Mouse (Mus musculus) embryonic facial prominence, embryonic 14.5 days (tissue): ENCODE results near the gene Ppp4r1. TPM values are rescaled to one million over a fixed set of nuclear protein-coding genes. Genes with fewer than 3 reads are reported as not detected.

ENCODE experiments used
- ATAC-seq: fragments of 200-750 bp; cut with Nextera tagmentation; 2 replicates; pipeline ENCODE4 v1.8.0; 2017; ENCODE audit warnings: low read depth, moderate number of reproducible peaks, moderate TSS enrichment
- DNase-seq: peaks from one replicate; pipeline ENCODE4 v3.0.0-alpha.2; 2015; ENCODE audit warnings: low spot score
- H3K27ac ChIP-seq: fragments of 300-500 bp; sonication (generic); replicated peaks from 2 replicates; pipeline ENCODE4 v1.5.1; 2014; ENCODE audit warnings: low read depth, mild to moderate bottlenecking, low read length, moderate library complexity
- H3K27me3 ChIP-seq: fragments of 300-500 bp; sonication (generic); replicated peaks from 2 replicates; pipeline ENCODE4 v1.6.1; 2014; ENCODE audit warnings: low read length; ENCODE audit not compliant: control insufficient read depth, insufficient read depth
- H3K36me3 ChIP-seq: fragments of 300-500 bp; sonication (generic); 2 replicates; pipeline ENCODE4 v1.6.1; 2014; ENCODE audit warnings: low read length, mixed read lengths; ENCODE audit not compliant: control insufficient read depth, insufficient read depth
- H3K4me1 ChIP-seq: fragments of 300-500 bp; sonication (generic); 2 replicates; pipeline ENCODE4 v1.6.1; 2014; ENCODE audit warnings: antibody characterized with exemption, low read length; ENCODE audit not compliant: control insufficient read depth, insufficient read depth
- H3K4me2 ChIP-seq: fragments of 300-500 bp; sonication (generic); 2 replicates; pipeline ENCODE4 v1.6.1; 2014; ENCODE audit warnings: low read depth, mild to moderate bottlenecking, low read length, moderate library complexity, mixed read lengths
- H3K4me3 ChIP-seq: fragments of 300-500 bp; sonication (generic); 2 replicates; pipeline ENCODE4 v1.5.1; 2014; ENCODE audit warnings: low read depth, mild to moderate bottlenecking, low read length
- H3K9ac ChIP-seq: fragments of 300-500 bp; sonication (generic); 2 replicates; pipeline ENCODE4 v1.6.1; 2014; ENCODE audit warnings: low read depth, mild to moderate bottlenecking, low read length, moderate library complexity, mixed read lengths
- H3K9me3 ChIP-seq: fragments of 300-500 bp; sonication (generic); 2 replicates; pipeline ENCODE4 v1.6.1; 2016; ENCODE audit warnings: low read length; ENCODE audit not compliant: control insufficient read depth
- WGBS: fragments of 180-500 bp; shearing (Covaris S2); extraction: QIAGEN DNeasy Blood & Tissue Kit; methylation state at CpG from one replicate; pipeline ENCODE4 v1.1.7; 2014; 5-methylcytosine and 5-hydroxymethylcytosine counted together
- polyA plus RNA-seq: library from polyadenylated mRNA; unstranded; fragments of >200 nt; fragmentation: Nextera tagmentation; extraction: Ambion mirVana; gene quantifications from 2 replicates; pipeline ENCODE4 v1.2.1, GENCODE M21; 2014

Ppp4r1 gene
- polyA plus RNA-seq, 1 experiment from 2014 or later, result 39.5 TPM

DNA sequence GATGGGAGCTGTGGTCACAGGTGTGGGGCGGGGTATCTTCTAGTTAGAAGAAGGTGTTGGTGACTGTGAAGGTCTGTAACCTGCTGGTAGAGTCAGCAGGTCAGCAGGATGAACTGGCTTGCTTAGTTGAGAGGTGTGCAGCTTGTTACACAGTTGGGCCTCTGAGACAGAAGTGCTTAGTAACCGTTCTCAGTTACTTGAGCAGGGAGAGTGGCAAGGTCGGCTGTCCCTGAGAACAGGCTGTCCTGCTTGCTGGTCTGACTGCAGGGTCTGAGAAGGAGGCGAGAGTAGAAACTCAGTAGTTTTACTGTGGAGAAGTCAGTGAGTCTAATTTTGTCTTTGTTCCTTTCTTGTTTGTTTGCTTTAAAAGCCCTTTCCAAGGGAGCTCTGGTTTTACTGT lies 23.6 kb downstream of the Ppp4r1 start:
- no peaks in the 10 kb centered on the region for H3K4me1 ChIP-seq
- ATAC-seq, result no peak
- 59% methylated on average over 4 of the region's 4 CpGs for WGBS

DNA sequence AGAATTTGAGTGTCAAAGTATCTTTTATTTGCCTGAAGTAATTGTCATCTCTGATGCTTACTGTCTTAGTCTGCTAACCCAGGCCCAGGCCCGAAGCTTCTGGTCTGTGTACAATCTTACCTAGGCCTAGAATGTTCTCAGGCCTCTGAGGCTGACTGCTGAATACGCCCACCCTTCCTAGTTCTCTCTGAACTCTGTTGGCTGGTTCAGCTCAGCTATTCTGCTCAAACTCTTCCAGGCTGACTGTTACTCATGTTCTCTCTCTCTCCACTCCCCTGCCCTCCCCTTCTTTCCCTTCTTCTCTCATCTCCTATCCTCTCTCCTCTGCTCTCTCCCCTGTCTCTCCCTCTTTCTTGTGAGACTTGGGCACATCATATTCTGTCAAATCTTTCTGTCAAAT lies 24.0 kb downstream of the Ppp4r1 start:
- WGBS, result 84% methylated on average over 2 of the region's 2 CpGs
- no peak for ATAC-seq
- H3K4me1 ChIP-seq, result no peaks in the 10 kb centered on the region

More for the DNA sequence above, 23.6 kb downstream of the Ppp4r1 start:
- H3K9ac ChIP-seq, result no peak overlapping the region
- peaks cover 27% of the 10 kb centered on the region for H3K36me3 ChIP-seq
- no peak overlapping the region for H3K4me2 ChIP-seq
- no peaks in the 10 kb centered on the region for H3K27me3 ChIP-seq
- H3K9me3 ChIP-seq, result no peaks in the 10 kb centered on the region
- no peak overlapping the region for H3K4me3 ChIP-seq
- DNase-seq, result no peak
- H3K27ac ChIP-seq, result no peak overlapping the region

DNA sequence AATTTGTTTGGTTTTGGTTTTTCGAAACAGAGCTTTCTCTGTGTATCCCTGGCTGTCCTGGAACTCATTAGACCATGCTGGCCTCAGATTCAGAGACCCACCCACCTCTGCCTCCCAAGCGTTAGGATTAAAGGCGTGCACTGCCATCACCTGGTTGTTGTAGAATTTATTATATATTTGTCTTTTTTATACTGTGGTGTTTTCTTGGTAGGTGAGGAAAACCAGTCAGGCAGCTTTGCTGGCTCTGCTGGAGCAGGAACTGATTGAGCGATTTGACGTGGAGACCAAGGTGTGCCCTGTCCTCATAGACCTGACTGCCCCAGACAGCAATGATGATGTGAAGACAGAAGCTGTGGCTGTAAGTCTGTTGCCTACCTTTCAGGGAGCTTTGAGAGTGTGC lies 28.7 kb downstream of the Ppp4r1 start:
- H3K27ac ChIP-seq, result no peak overlapping the region
- H3K4me2 ChIP-seq, result no peak overlapping the region
- H3K9me3 ChIP-seq, result no peaks in the 10 kb centered on the region
- H3K9ac ChIP-seq, result no peak overlapping the region
- ATAC-seq, result peak; percentile 71
- H3K36me3 ChIP-seq, result peaks cover 55% of the 10 kb centered on the region
- no peak overlapping the region for H3K4me3 ChIP-seq
- 66% methylated on average over 5 of the region's 5 CpGs for WGBS
- H3K4me1 ChIP-seq, result no peaks in the 10 kb centered on the region
- DNase-seq, result peak; percentile 30
- H3K27me3 ChIP-seq, result no peaks in the 10 kb centered on the region

More for the DNA sequence above, 24.0 kb downstream of the Ppp4r1 start:
- H3K4me3 ChIP-seq, result no peak overlapping the region
- H3K27ac ChIP-seq, result no peak overlapping the region
- H3K9me3 ChIP-seq, result no peaks in the 10 kb centered on the region
- no peaks in the 10 kb centered on the region for H3K27me3 ChIP-seq
- no peak for DNase-seq
- H3K4me2 ChIP-seq, result no peak overlapping the region
- no peak overlapping the region for H3K9ac ChIP-seq
- peaks cover 31% of the 10 kb centered on the region for H3K36me3 ChIP-seq

- no peak overlapping the region for H3K4me2 ChIP-seq
- WGBS, result 92% methylated on average over 8 of the region's 8 CpGs
- no peaks in the 10 kb centered on the region for H3K4me1 ChIP-seq
- ATAC-seq (no peak), DNase-seq (no peak)
- no peaks in the 10 kb centered on the region for H3K27me3 ChIP-seq
- H3K36me3 ChIP-seq, result peaks cover 77% of the 10 kb centered on the region
- no peaks in the 10 kb centered on the region for H3K9me3 ChIP-seq
- H3K27ac ChIP-seq, result no peak overlapping the region
- H3K9ac ChIP-seq, result no peak overlapping the region
- H3K4me3 ChIP-seq, result no peak overlapping the region
Observed at GRCm38 (mm10) chr17:65813763-65814162, 31.4 kb downstream of the Ppp4r1 start.

- 73% methylated on average over 5 of the region's 5 CpGs for WGBS
- no peaks in the 10 kb centered on the region for H3K27me3 ChIP-seq
- no peak for DNase-seq
- peaks cover 79% of the 10 kb centered on the region for H3K36me3 ChIP-seq
- no peaks in the 10 kb centered on the region for H3K4me1 ChIP-seq
- ATAC-seq, result no peak
- no peak overlapping the region for H3K27ac ChIP-seq
- H3K9me3 ChIP-seq, result no peaks in the 10 kb centered on the region
- no peak overlapping the region for H3K4me3 ChIP-seq
- H3K4me2 ChIP-seq, result no peak overlapping the region
- no peak overlapping the region for H3K9ac ChIP-seq
Observed at GRCm38 (mm10) chr17:65820197-65820596, 37.8 kb downstream of the Ppp4r1 start.

- H3K9ac ChIP-seq, result no peak overlapping the region
- H3K4me2 ChIP-seq, result no peak overlapping the region
- H3K27ac ChIP-seq, result no peak overlapping the region
- no peaks in the 10 kb centered on the region for H3K4me1 ChIP-seq
- ATAC-seq, result no peak
- H3K36me3 ChIP-seq, result peaks cover 65% of the 10 kb centered on the region
- 89% methylated on average over 5 of the region's 5 CpGs for WGBS
- no peak for DNase-seq
- H3K9me3 ChIP-seq, result no peaks in the 10 kb centered on the region
- H3K27me3 ChIP-seq, result no peaks in the 10 kb centered on the region
- no peak overlapping the region for H3K4me3 ChIP-seq
Observed at GRCm38 (mm10) chr17:65822423-65822822, 40.0 kb downstream of the Ppp4r1 start.

DNA sequence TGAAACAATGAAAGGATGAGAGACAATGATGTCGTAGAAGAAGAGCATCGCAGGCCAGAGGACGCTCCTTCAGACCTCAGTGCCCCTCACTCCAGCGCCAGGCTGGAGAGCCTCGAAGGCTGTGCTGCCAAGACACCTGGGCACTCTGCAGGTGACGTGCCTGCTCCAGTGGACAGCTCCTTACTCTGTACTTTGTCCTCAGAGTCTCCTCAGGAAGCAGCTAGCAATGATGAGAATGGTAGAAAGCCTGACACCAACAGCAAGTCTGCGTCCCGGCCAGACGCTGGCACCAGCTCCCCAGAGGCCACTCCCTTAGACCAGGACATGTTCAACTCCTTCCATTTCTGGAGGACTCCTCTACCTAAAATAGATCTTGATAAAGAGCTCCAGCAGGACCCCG lies 41.9 kb downstream of the Ppp4r1 start:
- 90% methylated on average over 10 of the region's 10 CpGs for WGBS
- Histone ChIP-seq H3K9me3 (no peaks in the 10 kb centered on the region), H3K9ac (no peak overlapping the region), H3K27ac (no peak overlapping the region), H3K4me1 (no peaks in the 10 kb centered on the region), H3K4me2 (no peak overlapping the region), H3K36me3 (peaks cover 74% of the 10 kb centered on the region), H3K4me3 (no peak overlapping the region), H3K27me3 (no peaks in the 10 kb centered on the region)
- DNase-seq (no peak), ATAC-seq (no peak)

GRCm38 (mm10) chr17:65826257-65826656 lies 43.9 kb downstream of the Ppp4r1 start:
- Histone ChIP-seq H3K36me3 (peaks cover 78% of the 10 kb centered on the region), H3K4me1 (no peaks in the 10 kb centered on the region), H3K9me3 (no peaks in the 10 kb centered on the region), H3K9ac (no peak overlapping the region), H3K4me2 (no peak overlapping the region), H3K27ac (no peak overlapping the region), H3K4me3 (no peak overlapping the region), H3K27me3 (no peaks in the 10 kb centered on the region)
- ATAC-seq (no peak), DNase-seq (no peak)
- WGBS, result 75% methylated on average over 9 of the region's 9 CpGs

DNA sequence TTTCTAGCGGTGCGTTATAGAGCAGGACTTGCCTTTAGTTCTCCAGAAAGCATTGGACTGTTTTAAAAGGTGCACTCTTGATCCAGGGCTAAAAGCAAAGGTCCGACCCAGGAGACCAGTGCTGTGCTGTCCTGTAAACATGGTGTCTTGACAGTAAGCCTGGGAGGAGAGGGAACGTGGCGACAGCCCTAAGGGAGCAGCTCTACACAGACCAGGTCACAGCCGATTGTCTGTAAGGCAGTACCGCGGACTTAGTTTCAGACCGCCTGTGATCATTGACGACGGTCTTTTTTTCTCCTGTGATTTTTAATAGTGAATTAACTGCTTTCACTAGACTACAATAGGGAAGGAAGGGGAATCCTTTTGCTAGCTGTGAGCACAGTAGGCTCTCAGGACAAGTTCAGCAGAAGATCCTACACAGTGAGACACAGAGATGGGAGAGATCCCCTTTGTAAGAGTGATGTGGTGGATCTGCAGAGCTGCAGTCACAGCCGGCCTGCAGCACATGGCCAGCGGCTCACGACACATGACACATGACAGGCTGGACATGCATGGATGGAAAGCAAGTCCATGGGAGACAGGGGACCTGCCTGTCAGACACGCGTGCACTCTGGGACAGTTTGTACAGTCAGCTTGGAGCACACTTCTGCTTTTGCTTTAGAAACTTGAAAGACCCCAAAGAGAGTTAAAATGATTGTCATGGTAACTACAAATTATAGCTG lies 44.9 kb downstream of the Ppp4r1 start:
- H3K27me3 ChIP-seq, result no peaks in the 10 kb centered on the region
- no peaks in the 10 kb centered on the region for H3K9me3 ChIP-seq
- no peak overlapping the region for H3K27ac ChIP-seq
- no peak overlapping the region for H3K9ac ChIP-seq
- H3K4me2 ChIP-seq, result no peak overlapping the region
- WGBS, result 90% methylated on average over 16 of the region's 16 CpGs
- H3K36me3 ChIP-seq, result peaks cover 79% of the 10 kb centered on the region
- no peak overlapping the region for H3K4me3 ChIP-seq
- no peaks in the 10 kb centered on the region for H3K4me1 ChIP-seq
- ATAC-seq, result no peak
- no peak for DNase-seq
